Mouse (Mus musculus): ENCODE measurements at regions not wholly inside any gene's neighbourhood (a gene's known extent, or its start where the extent isn't known, plus 50 kb on each side); places are given as distances from the start of the nearest gene placed in this dataset.

DNA sequence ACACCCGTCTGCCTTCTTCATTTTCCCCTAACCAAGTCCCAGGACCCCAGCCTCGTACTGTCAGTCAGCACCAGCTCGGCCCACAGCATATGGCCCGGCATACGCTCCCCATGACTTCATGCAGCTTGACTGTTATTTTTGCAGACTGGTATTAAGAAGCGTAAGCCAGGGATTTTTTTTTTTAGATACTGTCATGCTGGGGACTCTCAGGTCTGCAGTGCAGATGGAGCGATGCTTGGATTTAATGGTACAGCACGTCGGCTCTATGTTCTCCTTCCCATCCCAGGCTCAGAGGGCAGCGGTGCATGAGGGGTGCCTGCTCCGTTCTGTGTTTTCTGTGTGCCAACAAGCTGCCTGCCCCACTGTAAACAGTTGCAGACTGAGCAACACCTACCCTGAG is 231.4 kb upstream of the Rgma start:
- TF ChIP-seq ETS1 (IDR thresholded peaks at IDR 0.05; ENCODE audit: low read depth, low read length) (no peak), ZC3H11A (IDR thresholded peaks at IDR 0.05; ENCODE audit: low read depth, low read length) (no peak), CHD2 (IDR thresholded peaks at IDR 0.05; ENCODE audit: low read length) (no peak), EP300 (IDR thresholded peaks at IDR 0.05; ENCODE audit: low read depth in 1 of 2, low read length in 2 of 2) (no peak), GATA1 (IDR thresholded peaks at IDR 0.05; ENCODE audit: low read depth, low read length) (no peak), CTCF (IDR thresholded peaks at IDR 0.05 in 2 of 3, conservative IDR thresholded peaks at IDR 0.05 in 1 of 3; ENCODE audit: control insufficient read depth in 1 of 3, insufficient read depth in 1 of 3, low read depth in 2 of 3, low read length in 3 of 3, poor library complexity in 1 of 3, severe bottlenecking in 1 of 3) (no peak), TBP (IDR thresholded peaks at IDR 0.05; ENCODE audit: low read depth, low read length) (no peak)

Data from MEL (cell line).